Mouse (Mus musculus): ENCODE measurements around the gene 4930402H24Rik.

4930402H24Rik gene

DNA sequence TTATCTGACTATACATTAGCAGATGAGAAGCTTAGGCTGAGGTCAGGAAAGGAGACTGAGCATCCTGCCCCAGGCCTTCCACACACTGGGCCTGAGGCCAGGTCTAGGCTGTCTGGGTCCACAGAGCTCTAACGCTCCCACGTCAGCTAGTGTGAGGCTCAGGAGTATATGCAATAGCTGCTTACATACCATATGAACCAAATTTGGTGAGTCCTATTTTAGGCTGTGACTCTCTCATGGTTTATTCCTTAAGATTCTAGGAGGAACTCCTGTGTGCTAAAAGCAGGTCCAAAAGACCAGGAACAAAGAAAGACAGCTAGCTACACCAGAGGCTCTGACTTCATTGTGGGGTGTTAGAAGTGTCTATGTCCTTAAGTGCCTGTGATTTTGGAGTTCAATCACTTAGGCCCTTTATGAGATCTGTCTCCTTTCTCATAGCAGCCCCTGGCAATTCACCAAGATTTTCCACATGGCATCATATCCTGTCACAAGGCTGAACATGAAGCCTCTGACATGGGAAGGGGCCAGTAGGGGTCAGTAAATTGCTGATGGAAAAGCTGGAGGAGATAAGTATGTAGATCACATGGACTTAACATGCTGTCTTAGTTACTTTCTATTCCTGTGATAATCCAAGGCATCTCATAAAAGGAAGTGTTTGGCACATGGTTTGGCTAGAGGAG is 177.2 kb downstream of the 4930402H24Rik start:
- no peak for DNase-seq

DNA sequence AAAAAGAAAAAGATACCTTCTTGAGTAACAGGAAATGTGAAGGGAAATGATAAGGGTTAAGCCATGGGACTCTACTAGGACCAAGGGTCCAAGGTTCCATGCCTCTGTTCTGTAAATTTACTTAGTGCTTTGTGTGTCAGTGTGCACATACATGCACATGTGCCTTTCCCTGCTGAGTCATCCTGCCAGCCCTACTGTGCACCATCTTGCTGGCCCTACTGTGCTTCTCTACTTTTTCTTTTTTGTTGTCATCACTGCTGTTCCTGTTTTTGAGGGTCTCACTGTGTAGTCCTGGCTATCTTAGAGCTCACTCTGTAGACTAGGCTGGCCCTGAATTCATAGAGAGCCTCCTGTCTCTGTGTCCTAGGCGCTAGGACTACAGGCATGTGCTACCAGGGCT is 178.5 kb downstream of the 4930402H24Rik start:
- DNase-seq: no peak

- no peak for DNase-seq
Measured at GRCm38 (mm10) chr2:130724369-130724768, 181.8 kb downstream of the 4930402H24Rik start.

DNA sequence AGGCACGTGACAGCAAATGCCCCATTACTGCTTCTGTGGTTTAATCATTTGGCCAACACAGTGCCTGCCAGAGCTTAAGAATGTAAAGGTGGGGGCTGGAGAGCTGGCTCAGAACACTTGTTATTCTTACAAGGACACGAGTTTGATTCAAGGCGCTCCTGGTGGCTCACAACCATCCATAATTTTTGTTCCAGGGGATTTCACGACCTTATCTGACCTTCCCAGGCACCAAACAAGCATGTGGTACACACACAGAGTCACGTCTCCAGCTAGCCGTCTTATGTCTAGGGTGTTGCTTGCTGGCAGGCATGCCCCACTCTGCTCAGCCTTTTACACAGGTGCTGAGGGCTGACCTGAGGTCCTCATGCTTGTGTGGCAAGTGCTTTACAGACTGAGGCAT is 188.3 kb downstream of the 4930402H24Rik start:
- no peak for DNase-seq

DNA sequence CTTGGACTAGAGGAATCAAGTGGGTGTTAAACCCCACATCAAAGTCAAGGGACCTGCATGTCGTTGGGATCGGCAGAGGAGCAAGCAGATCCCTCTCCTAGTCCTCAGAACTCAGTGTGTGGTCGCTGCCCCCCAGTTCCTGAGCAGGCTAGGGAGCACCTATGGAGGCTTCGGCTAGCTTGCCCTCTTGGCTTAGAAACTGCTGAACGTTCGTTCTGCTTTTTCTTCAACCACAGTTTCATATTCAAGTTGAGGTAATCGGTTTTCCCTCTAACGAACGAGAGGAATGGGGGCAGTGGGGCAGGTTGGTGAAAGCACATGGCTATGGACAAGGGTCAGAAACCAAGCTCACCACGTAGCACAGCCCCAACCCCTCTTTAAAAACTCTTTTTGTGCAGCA is 199.1 kb downstream of the 4930402H24Rik start:
- no peak for DNase-seq

DNA sequence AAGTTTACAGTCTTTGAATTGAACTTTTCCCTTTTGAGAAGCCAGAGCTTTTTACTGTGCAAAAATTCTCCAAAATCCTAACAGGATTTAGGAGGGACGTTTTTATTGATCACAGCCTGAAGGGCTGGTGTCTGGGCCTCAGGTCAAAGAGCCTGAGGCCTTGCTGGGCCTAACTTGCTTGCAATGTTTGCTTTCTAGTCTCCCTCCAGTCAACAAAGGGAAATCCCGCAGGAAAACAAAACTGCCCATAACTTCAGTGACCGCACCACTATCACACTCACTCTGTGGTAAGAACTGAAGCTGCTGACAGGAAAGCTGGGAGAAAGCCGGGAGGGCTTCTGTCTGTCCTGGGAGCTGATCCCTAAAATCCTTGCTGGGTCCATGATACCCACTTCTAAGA is 199.6 kb downstream of the 4930402H24Rik start:
- DNase-seq: no peak

DNA sequence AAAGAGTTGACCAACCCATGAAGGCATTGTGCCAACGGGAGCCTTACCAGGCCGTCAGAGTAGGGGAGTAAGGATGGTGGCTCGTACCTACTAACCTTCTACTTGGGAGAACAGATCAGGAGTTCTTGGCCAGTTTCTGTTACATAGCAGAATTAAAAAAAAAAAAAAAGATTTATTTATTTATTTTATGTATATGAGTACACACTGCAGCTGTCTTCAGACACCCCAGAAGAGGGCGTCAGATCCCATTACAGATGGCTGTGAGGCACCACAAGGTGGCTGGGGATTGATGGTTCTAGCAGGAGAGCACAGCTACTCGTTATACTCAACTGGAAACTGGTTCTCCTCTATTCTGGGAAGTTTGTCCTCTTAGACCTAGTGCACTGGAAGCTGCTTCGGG is 201.0 kb downstream of the 4930402H24Rik start:
- DNase-seq: no peak

DNA sequence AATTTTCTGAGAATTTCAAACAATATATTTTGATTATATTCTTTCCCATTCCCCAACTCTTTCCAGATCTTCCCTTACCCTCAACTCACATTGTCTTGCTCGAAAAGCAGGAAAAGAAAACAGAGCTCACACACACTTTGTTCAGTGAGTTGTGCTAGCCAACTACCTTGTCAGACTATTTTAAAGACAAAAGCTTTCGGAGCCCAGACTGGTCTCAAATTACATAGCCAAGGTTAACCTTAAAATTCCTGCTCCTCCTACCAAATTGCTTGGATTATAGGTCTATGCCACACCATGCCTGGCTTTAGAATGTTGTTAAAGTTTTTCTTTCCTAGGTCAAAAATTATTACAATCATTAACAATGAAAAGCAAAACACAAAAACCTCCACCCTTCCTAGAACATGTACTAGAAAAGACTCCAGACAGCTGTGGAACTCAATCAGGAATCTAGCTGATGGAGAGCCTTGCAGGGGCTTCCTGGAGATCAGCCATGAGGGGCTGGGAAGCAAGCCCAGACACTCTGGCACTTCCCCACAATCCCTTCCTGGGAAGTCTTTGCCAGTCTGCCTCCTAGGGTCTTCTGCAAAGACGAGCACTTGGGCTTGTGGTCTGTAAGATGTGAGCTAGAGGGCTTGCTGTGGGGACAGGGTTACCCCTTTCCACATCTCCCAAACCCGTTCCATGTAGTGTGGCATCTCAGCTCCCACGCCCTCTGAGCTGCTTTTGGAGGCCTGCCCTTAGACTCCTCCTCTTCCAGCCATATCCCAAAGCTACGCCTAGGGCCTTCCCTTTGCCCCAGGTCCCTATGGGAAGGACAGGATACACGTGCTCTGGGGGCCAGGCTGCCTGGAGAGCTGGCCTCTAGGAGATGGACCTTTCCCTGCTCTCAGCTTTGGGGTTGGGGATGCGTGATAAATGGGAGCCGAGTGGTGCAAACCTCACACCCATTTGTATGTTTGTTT is 201.9 kb downstream of the 4930402H24Rik start:
- peak in 1 of 2 experiments; percentile 20 for DNase-seq

- DNase-seq: peak in 1 of 2 experiments; percentile 14
Measured at GRCm38 (mm10) chr2:130697821-130698266, 208.4 kb downstream of the 4930402H24Rik start.

- peak; percentile 80 to 85 for DNase-seq
Measured at GRCm38 (mm10) chr2:130697153-130697810, 208.9 kb downstream of the 4930402H24Rik start, which contains the start of gene Slc4a11. TSS of gene Slc4a11 (minus strand) at chr2:130697519.

DNA sequence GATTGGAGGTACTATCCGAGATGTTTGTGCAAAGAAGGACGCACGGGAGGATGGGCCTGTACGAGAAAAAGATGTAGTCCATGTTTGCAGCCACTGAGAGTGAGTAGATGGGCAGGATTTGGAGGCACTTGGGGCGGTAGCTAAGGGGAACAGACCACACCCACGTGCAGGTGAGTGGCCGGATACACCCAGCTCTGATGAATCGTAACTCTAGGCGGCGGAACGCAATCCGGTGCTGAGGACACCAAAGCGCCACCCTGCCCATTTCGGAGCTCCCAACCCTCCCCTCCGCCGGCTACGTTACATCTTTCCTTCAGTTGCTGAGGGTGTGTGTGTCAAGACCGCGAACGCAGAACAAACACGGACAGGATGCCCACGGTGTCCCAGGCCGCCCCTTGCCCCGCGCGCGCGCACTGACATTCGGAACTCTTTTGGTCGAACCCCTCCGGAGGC is 209.5 kb downstream of the 4930402H24Rik start:
- no peak for DNase-seq

- no peak for DNase-seq
Measured at GRCm38 (mm10) chr2:130693563-130693962, 212.6 kb downstream of the 4930402H24Rik start.

GRCm38 (mm10) chr2:130689011-130689410 is 217.2 kb downstream of the 4930402H24Rik start:
- DNase-seq: no peak

DNA sequence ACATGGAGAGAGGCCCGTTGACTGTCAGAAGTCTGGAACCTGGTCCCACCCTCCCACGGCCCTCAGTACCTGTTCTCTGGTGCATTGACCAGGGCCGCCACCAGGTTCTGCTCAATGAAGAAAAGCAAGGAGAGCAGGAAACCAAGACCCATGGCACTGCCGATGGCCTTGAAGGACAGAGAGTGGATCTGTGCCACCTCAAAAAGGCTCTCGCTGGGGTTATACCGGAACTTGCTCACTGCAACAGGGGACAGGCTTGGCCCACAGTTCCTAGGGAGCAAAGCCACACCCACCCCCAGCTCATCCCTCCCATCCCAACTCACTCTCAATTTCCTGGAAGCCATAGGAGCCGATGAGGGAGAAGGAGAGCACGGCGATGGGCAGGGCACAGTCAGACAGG is 220.8 kb downstream of the 4930402H24Rik start:
- DNase-seq: no peak

DNA sequence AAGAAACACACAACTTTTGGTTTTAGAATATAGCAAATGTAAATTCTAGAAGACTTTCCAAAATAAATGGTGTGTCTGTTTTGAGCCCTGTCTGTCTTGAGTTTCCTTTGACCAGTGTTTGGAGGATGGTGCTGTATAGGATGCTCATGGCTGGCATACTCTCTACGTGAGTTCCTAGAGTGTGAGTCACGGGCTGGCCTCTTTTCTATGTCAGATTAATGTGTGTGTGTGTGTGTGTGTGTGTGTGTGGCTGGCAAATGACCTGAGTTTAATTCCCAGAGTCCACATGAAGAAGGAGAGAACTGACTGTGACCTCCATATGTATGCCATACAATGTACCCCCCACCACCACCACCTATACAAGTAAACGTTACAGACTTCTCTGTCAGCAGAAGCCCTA is 224.7 kb downstream of the 4930402H24Rik start:
- DNase-seq: no peak

DNA sequence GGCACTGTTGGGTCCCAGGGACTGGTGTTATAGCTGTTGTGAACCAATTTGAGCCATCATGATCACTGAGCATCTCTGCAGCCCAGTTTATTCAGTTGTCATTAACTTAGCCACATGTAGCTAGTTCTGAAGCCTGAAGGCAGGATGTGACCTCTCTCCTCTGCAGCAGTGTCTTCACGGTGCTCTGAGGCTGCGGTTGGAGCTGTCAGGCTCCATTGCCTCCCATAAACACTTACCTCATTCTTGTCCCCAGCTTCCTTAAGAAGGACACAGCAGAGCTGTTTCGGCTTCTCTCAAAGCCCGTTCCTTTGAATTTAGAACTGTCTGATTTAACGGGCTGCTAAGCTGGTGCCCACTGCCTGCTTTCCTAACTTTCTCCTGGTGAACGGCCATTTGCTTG is 226.3 kb downstream of the 4930402H24Rik start:
- peak in 1 of 2 experiments; percentile 16 for DNase-seq

DNA sequence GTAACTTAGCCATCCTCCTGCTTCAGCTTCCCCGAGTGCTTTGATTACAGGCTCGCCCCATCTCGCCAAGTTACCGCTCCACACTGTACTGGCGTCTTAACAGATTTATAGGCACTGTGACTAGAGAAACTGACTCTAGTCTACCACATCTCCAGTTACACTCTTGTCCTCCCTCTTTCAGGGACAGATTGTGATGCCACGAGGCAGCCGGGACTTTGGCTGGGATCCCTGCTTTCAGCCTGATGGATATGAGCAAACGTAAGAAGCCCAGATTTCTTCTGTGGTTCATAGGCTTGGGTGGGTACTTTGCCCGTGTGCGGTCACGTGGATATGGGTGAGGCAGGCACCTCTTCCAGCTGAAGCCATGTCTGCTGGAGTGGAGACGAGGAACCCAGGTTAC is 227.1 kb downstream of the 4930402H24Rik start:
- DNase-seq: no peak

DNA sequence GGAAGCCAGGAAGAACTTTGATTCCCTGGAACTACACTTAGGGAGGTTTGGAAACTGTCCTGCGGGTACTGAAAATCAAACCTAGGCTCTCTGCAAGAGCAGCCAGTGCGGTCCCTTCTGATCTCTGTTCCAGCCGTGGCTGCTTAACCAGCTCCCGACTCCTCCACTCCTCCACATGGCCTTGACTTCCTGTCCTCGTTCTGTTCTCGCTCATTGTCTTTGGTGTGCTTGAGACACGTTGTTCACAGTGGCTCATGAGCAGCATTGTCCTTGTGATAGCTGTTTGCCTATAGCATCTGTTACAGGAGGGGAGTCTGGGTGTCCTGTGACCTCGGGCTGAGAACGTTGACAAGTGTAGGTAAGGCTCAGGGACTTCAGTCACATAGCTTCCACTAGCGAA is 229.0 kb downstream of the 4930402H24Rik start:
- no peak for DNase-seq

GRCm38 (mm10) chr2:130667559-130667958 is 238.6 kb downstream of the 4930402H24Rik start, which contains the start of gene Itpa:
TSS of gene Itpa (plus strand) at chr2:130667610.
- DNase-seq: peak; percentile 87 to 93

- peak; percentile 93 to 96 for DNase-seq
Measured at GRCm38 (mm10) chr2:130664102-130664701, 242.0 kb downstream of the 4930402H24Rik start, which contains the start of gene Ddrgk1. TSS of gene Ddrgk1 (minus strand) at chr2:130664659.

DNA sequence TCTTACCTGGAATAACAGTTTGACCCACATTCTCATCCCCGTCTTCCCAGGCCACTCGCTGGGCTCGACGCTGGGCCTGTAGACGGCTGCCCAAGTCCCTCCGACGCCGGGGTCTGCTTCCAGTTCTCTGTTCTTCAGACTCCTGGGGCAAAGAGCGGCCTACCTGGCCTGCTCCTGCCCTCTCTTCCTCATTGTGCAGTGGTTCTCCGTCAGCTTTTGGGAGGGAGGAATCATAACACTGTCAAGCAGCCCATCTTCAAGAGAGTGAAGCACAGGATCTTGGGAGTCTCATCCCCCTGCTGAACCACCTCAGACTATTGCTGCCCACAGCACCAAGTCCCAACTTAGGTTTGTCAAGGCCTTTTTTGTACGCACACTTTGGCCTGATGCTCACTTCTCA is 242.9 kb downstream of the 4930402H24Rik start:
- no peak for DNase-seq

- no peak for DNase-seq
Measured at GRCm38 (mm10) chr2:130658530-130658929, 247.7 kb downstream of the 4930402H24Rik start.

Measured in kidney, postnatal 4 days (tissue).